Mouse (Mus musculus) forebrain, postnatal 0 days (tissue): ENCODE measurements around the gene Disc1. TPM values are rescaled to one million over a fixed set of nuclear protein-coding genes. Genes with fewer than 3 reads are reported as not detected.

ENCODE experiments used
- ATAC-seq: fragments of 200-750 bp; cut with Nextera tagmentation; 2 replicates; pipeline ENCODE4 v1.8.0; 2017; ENCODE audit warnings: mild to moderate bottlenecking, moderate library complexity
- DNase-seq: peaks from one replicate; pipeline ENCODE4 v3.0.0-alpha.2; 2015
- H3K27ac ChIP-seq: fragments of 300-500 bp; sonication (generic); 2 replicates; pipeline ENCODE4 v1.5.1; 2014; ENCODE audit warnings: low read depth, mild to moderate bottlenecking, antibody characterized with exemption, low read length, moderate library complexity, mixed read lengths
- H3K27me3 ChIP-seq: fragments of 300-500 bp; sonication (generic); 2 replicates; pipeline ENCODE4 v1.6.1; 2014; ENCODE audit warnings: mild to moderate bottlenecking, low read length, mixed read lengths; ENCODE audit not compliant: insufficient read depth
- H3K36me3 ChIP-seq: fragments of 300-500 bp; sonication (generic); 2 replicates; pipeline ENCODE4 v1.6.1; 2014; ENCODE audit warnings: mild to moderate bottlenecking, moderate library complexity; ENCODE audit not compliant: insufficient read depth
- H3K4me1 ChIP-seq: fragments of 300-500 bp; sonication (generic); 2 replicates; pipeline ENCODE4 v1.6.1; 2014; ENCODE audit warnings: antibody characterized with exemption; ENCODE audit not compliant: insufficient read depth
- H3K4me2 ChIP-seq: fragments of 300-500 bp; sonication (generic); 2 replicates; pipeline ENCODE4 v1.6.1; 2014; ENCODE audit warnings: low read depth, mild to moderate bottlenecking, moderate library complexity
- H3K4me3 ChIP-seq: fragments of 300-500 bp; sonication (generic); 2 replicates; pipeline ENCODE4 v1.5.1; 2014; ENCODE audit warnings: low read depth, low read length, mixed read lengths
- H3K9ac ChIP-seq: fragments of 300-500 bp; sonication (generic); 2 replicates; pipeline ENCODE4 v1.6.1; 2014; ENCODE audit warnings: mild to moderate bottlenecking
- H3K9me3 ChIP-seq: fragments of 300-500 bp; sonication (generic); 2 replicates; pipeline ENCODE4 v1.6.1; 2016; ENCODE audit warnings: low read length
- CTCF ChIP-seq: sonication (generic); IDR thresholded peaks from 2 replicates; pipeline ENCODE4 v1.5.1; 2016; ENCODE audit warnings: antibody characterized with exemption, control low read depth, low read depth
- WGBS: fragments of 180-500 bp; shearing (Covaris S2); extraction: QIAGEN DNeasy Blood & Tissue Kit; methylation state at CpG from one replicate; pipeline ENCODE4 v1.1.7; 2014; 5-methylcytosine and 5-hydroxymethylcytosine counted together
- polyA plus RNA-seq: library from polyadenylated mRNA; unstranded; fragments of >200 nt; fragmentation: Nextera tagmentation; extraction: Ambion mirVana; gene quantifications from 2 replicates; pipeline ENCODE4 v1.2.1, GENCODE M21; 2015
- total RNA-seq: library from RNA; depleted of rRNA; stranded (reverse); fragments of >200 nt; gene quantifications from 2 replicates; pipeline ENCODE4 v1.2.3, GENCODE M21; 2014

Disc1 gene
- total and polyA plus RNA-seq, 2 experiments from 2014 or later: 0.73 to 6.4 TPM

GRCm38 (mm10) chr8:125272089-125272866, 218.3 kb downstream of the Disc1 start:
- TF ChIP-seq CTCF: no peak
- H3K9me3 ChIP-seq: no peaks in the 10 kb centered on the region

GRCm38 (mm10) chr8:125277071-125277682, 223.2 kb downstream of the Disc1 start:
- Histone ChIP-seq H3K4me2 (no peak overlapping the region), H3K36me3 (no peaks in the 10 kb centered on the region), H3K9ac (no peak overlapping the region), H3K4me3 (no peak overlapping the region), H3K9me3 (no peaks in the 10 kb centered on the region), H3K27ac (no peak overlapping the region), H3K27me3 (no peaks in the 10 kb centered on the region), H3K4me1 (no peaks in the 10 kb centered on the region; the same call in 1 of the 2 replicates)
- ATAC-seq (no peak), DNase-seq (no peak)
- WGBS: 12% methylated on average over 11 of the region's 11 CpGs
- TF ChIP-seq CTCF: no peak

More at GRCm38 (mm10) chr8:125272089-125272866, 218.3 kb downstream of the Disc1 start:
- WGBS: 39% methylated on average over 13 of the region's 13 CpGs
- Histone ChIP-seq H3K4me1 (peaks cover 6% of the 10 kb centered on the region; the same call in 1 of the 2 replicates), H3K4me3 (no peak overlapping the region), H3K36me3 (no peaks in the 10 kb centered on the region), H3K9ac (no peak overlapping the region), H3K27ac (no peak overlapping the region), H3K27me3 (no peaks in the 10 kb centered on the region), H3K4me2 (no peak overlapping the region)
- DNase-seq: no peak
- no peak for ATAC-seq

- TF ChIP-seq CTCF: no peak
- 77% methylated on average over 2 of the region's 2 CpGs for WGBS
- Histone ChIP-seq H3K9ac (no peak overlapping the region), H3K27ac (no peak overlapping the region), H3K36me3 (no peaks in the 10 kb centered on the region), H3K9me3 (no peaks in the 10 kb centered on the region), H3K4me1 (no peaks in the 10 kb centered on the region; the same call in 1 of the 2 replicates), H3K4me2 (no peak overlapping the region), H3K4me3 (no peak overlapping the region), H3K27me3 (no peaks in the 10 kb centered on the region)
- DNase-seq (no peak), ATAC-seq (no peak)
Measured at GRCm38 (mm10) chr8:125279156-125279555, 225.2 kb downstream of the Disc1 start.

GRCm38 (mm10) chr8:125279892-125280291, 225.9 kb downstream of the Disc1 start:
- Histone ChIP-seq H3K4me3 (no peak overlapping the region), H3K27ac (no peak overlapping the region), H3K4me2 (no peak overlapping the region), H3K4me1 (no peaks in the 10 kb centered on the region; the same call in 1 of the 2 replicates), H3K36me3 (no peaks in the 10 kb centered on the region), H3K9ac (no peak overlapping the region), H3K27me3 (no peaks in the 10 kb centered on the region), H3K9me3 (no peaks in the 10 kb centered on the region)
- no peak for DNase-seq
- 51% methylated on average over 4 of the region's 4 CpGs for WGBS
- no peak for TF ChIP-seq CTCF
- no peak for ATAC-seq

GRCm38 (mm10) chr8:125282531-125282930, 228.5 kb downstream of the Disc1 start:
- Histone ChIP-seq H3K9me3 (no peaks in the 10 kb centered on the region), H3K27ac (no peak overlapping the region), H3K4me3 (no peak overlapping the region), H3K4me1 (no peaks in the 10 kb centered on the region; the same call in 1 of the 2 replicates), H3K27me3 (no peaks in the 10 kb centered on the region), H3K36me3 (no peaks in the 10 kb centered on the region), H3K4me2 (no peak overlapping the region), H3K9ac (no peak overlapping the region)
- no peak for DNase-seq
- TF ChIP-seq CTCF: no peak
- ATAC-seq: no peak
- 75% methylated on average over 7 of the region's 7 CpGs for WGBS

- ATAC-seq (no peak), DNase-seq (no peak)
- WGBS: 73% methylated on average over 6 of the region's 6 CpGs
- no peak overlapping the region for H3K4me3 ChIP-seq
- H3K27me3 ChIP-seq: no peaks in the 10 kb centered on the region
- no peaks in the 10 kb centered on the region; the same call in 1 of the 2 replicates for H3K4me1 ChIP-seq
- H3K27ac ChIP-seq: no peak overlapping the region
- TF ChIP-seq CTCF: no peak
- no peaks in the 10 kb centered on the region for H3K36me3 ChIP-seq
- H3K9ac ChIP-seq: no peak overlapping the region
- H3K4me2 ChIP-seq: no peak overlapping the region
- H3K9me3 ChIP-seq: no peaks in the 10 kb centered on the region
Measured at GRCm38 (mm10) chr8:125283542-125283941, 229.5 kb downstream of the Disc1 start.

GRCm38 (mm10) chr8:125284875-125285274, 230.9 kb downstream of the Disc1 start:
- Histone ChIP-seq H3K9ac (no peak overlapping the region), H3K36me3 (no peaks in the 10 kb centered on the region), H3K4me2 (no peak overlapping the region), H3K27ac (no peak overlapping the region), H3K4me1 (no peaks in the 10 kb centered on the region; the same call in 1 of the 2 replicates), H3K27me3 (no peaks in the 10 kb centered on the region), H3K4me3 (no peak overlapping the region), H3K9me3 (no peaks in the 10 kb centered on the region)
- DNase-seq (no peak), ATAC-seq (no peak)
- 80% methylated on average over 4 of the region's 4 CpGs for WGBS
- no peak for TF ChIP-seq CTCF
